Mouse (Mus musculus) right cerebral cortex, postnatal 36 days (tissue): ENCODE data around the gene She.

ENCODE experiments used
- DNase-seq, 2 experiments: peaks; one replicate each; pipeline ENCODE4 v3.0.0; 2022; ENCODE audit warnings: low spot score in 2 of 2, mixed read lengths in 1 of 2

She gene

DNA sequence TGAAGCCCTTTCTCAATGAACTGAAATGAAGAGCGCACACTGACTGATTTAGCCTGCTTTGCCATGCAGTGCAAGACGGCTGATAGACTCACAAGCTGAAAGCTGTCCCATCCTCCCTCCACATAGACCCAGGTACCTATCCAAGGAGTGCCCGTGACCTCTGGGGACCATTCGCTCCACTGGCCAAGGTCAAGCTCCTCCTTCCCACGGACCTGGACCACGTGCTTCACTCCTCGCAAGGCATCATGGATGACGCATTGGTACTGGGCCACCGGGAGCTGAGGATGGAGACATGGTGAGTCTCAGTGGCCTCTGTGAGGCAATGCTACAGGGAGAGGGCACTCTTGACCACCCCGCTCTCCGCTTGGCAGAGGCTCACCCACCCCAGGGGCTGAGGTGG is 54.6 kb downstream of the She start:
- DNase-seq = no peak

DNA sequence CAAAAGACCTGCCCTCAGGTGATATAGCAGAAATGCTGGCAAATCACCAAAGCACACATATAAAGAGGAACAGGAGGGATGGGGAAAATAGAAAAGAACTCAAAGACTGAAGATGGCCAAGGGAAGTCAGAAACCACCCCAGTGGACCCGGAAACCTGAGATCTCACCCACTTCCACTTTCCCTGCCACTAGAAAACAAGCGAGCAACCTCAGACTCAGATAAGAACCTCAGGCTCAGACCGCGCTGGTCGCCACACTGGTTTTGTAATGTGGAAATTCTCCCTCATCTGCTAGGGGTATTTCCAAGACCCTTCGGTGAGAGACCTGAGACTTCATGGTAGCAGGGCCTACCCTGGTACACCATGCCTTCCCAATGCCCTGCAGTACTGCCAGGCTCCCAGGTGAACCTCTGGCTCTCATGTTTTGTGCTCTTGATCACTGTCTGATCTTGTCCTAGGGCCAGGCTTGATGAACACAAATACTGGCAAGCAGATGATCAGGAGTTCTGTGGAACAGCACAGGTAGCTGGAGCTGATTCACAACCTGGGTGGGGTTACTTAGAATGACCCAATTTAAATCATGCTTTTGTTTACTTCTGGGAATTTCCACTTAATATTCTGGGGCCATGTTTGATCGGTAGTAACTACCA is 56.5 kb downstream of the She start:
- DNase-seq = no peak

GRCm38 (mm10) chr3:89889841-89890430 is 58.8 kb downstream of the She start:
- DNase-seq = no peak

DNA sequence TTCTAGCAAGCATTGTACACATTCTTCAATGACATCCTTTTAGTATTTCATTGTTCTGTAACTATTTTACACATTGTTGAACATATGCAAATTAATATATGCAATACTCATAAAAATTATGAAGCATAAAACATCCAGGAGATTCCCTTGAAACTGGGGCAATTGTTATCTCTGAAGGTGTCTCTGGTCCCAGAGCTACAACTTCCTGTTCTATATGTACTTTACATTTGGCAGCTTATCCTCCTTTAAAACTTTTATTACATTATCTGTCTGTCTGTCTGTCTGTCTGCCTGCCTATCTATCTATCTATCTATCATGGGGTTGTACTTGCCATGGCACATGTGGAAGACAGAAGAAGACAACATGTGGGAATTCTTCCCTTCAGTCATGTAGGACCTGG is 60.5 kb downstream of the She start:
- no peak for DNase-seq

- DNase-seq = no peak
Observed at GRCm38 (mm10) chr3:89892517-89893106, 61.4 kb downstream of the She start.

DNA sequence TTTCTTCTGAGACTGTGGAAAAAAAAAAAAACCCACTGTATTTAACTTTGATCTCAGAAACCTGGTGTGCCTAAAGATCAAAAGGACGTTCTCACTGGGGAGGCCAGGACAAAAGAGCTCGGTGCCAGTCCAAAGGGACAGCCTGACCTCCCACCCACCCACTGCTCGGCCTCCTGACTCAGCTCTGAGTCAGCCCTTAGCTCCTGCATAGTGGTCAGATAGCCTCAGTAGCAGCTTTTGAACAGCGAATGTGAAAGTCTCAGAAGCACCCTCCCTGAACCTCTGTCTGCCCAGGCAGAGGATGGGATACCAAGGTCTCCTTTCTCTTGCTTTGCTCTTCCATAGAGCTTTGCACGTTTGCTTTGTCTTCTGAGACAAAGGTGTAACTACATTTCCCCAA is 65.4 kb downstream of the She start:
- DNase-seq = no peak

- no peak for DNase-seq
Observed at GRCm38 (mm10) chr3:89897204-89897796, 66.1 kb downstream of the She start.

GRCm38 (mm10) chr3:89898011-89898410 is 66.8 kb downstream of the She start:
- no peak for DNase-seq

- no peak for DNase-seq
Observed at GRCm38 (mm10) chr3:89898870-89899510, 67.8 kb downstream of the She start.

- DNase-seq = no peak
Observed at GRCm38 (mm10) chr3:89899511-89899908, 68.3 kb downstream of the She start.

DNA sequence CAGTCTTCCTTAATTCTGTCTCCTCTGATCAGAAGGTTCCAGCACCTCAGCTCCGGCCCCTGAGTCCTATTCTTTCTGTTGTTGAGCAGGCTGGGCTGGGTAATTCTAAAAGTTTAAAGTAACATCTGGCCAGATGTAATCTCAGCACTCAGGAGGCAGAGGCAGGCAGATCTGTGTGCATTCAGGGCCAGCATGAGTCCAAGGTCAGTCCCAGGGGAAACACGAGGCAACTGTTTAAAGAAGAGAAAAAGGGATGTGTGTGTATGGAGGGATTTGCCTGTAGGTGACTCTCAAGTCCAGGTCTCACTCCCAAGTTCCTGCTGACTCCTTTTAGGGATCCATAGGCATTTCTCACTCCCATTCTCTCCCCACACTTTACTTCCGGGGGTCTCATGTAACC is 76.7 kb downstream of the She start:
- DNase-seq = no peak
